Mouse (Mus musculus) forebrain, postnatal 0 days (tissue): ENCODE results near the gene Hfe2. TPM values are rescaled to one million over a fixed set of nuclear protein-coding genes. Genes with fewer than 3 reads are reported as not detected.

Source experiments
- ATAC-seq: fragments of 200-750 bp; cut with Nextera tagmentation; 2 replicates; pipeline ENCODE4 v1.8.0; 2017; ENCODE audit warnings: mild to moderate bottlenecking, moderate library complexity
- DNase-seq: peaks from one replicate; pipeline ENCODE4 v3.0.0-alpha.2; 2015
- H3K27ac ChIP-seq: fragments of 300-500 bp; sonication (generic); 2 replicates; pipeline ENCODE4 v1.5.1; 2014; ENCODE audit warnings: low read depth, mild to moderate bottlenecking, antibody characterized with exemption, low read length, moderate library complexity, mixed read lengths
- H3K27me3 ChIP-seq: fragments of 300-500 bp; sonication (generic); 2 replicates; pipeline ENCODE4 v1.6.1; 2014; ENCODE audit warnings: mild to moderate bottlenecking, low read length, mixed read lengths; ENCODE audit not compliant: insufficient read depth
- H3K36me3 ChIP-seq: fragments of 300-500 bp; sonication (generic); 2 replicates; pipeline ENCODE4 v1.6.1; 2014; ENCODE audit warnings: mild to moderate bottlenecking, moderate library complexity; ENCODE audit not compliant: insufficient read depth
- H3K4me1 ChIP-seq: fragments of 300-500 bp; sonication (generic); 2 replicates; pipeline ENCODE4 v1.6.1; 2014; ENCODE audit warnings: antibody characterized with exemption; ENCODE audit not compliant: insufficient read depth
- H3K4me2 ChIP-seq: fragments of 300-500 bp; sonication (generic); 2 replicates; pipeline ENCODE4 v1.6.1; 2014; ENCODE audit warnings: low read depth, mild to moderate bottlenecking, moderate library complexity
- H3K4me3 ChIP-seq: fragments of 300-500 bp; sonication (generic); 2 replicates; pipeline ENCODE4 v1.5.1; 2014; ENCODE audit warnings: low read depth, low read length, mixed read lengths
- H3K9ac ChIP-seq: fragments of 300-500 bp; sonication (generic); 2 replicates; pipeline ENCODE4 v1.6.1; 2014; ENCODE audit warnings: mild to moderate bottlenecking
- H3K9me3 ChIP-seq: fragments of 300-500 bp; sonication (generic); 2 replicates; pipeline ENCODE4 v1.6.1; 2016; ENCODE audit warnings: low read length
- CTCF ChIP-seq: sonication (generic); IDR thresholded peaks from 2 replicates; pipeline ENCODE4 v1.5.1; 2016; ENCODE audit warnings: antibody characterized with exemption, control low read depth, low read depth
- WGBS: fragments of 180-500 bp; shearing (Covaris S2); extraction: QIAGEN DNeasy Blood & Tissue Kit; methylation state at CpG from one replicate; pipeline ENCODE4 v1.1.7; 2014; 5-methylcytosine and 5-hydroxymethylcytosine counted together
- polyA plus RNA-seq: library from polyadenylated mRNA; unstranded; fragments of >200 nt; fragmentation: Nextera tagmentation; extraction: Ambion mirVana; gene quantifications from 2 replicates; pipeline ENCODE4 v1.2.1, GENCODE M21; 2015
- total RNA-seq: library from RNA; depleted of rRNA; stranded (reverse); fragments of >200 nt; gene quantifications from 2 replicates; pipeline ENCODE4 v1.2.3, GENCODE M21; 2014; rRNA removed

Gene Hfe2
- total RNA-seq (0.54 and 1.6 TPM in 2 replicates), polyA plus RNA-seq (0.82 and 1.4 TPM in 2 replicates)

GRCm38 (mm10) chr3:96524914-96525313 lies at the start of gene Hfe2:
TSS of gene Hfe2 (plus strand) at chr3:96525172.
- no peak within 1 kb of the TSS for H3K4me3 ChIP-seq
- no peak for TF ChIP-seq CTCF
- no peaks in the 10 kb centered on the region for H3K9me3 ChIP-seq
- ATAC-seq (no peak), DNase-seq (no peak)
- H3K9ac ChIP-seq, result no peak within 1 kb of the TSS
- H3K27me3 ChIP-seq, result no peaks in the 10 kb centered on the region; the same call in none of the 2 replicates
- no peak within 1 kb of the TSS for H3K27ac ChIP-seq
- no peak within 1 kb of the TSS for H3K4me2 ChIP-seq
- peaks cover 4% of the 10 kb centered on the region; the same call in 1 of the 2 replicates for H3K4me1 ChIP-seq
- H3K36me3 ChIP-seq, result no peaks in the 10 kb centered on the region
- 77% methylated on average over 4 of the region's 4 CpGs for WGBS

DNA sequence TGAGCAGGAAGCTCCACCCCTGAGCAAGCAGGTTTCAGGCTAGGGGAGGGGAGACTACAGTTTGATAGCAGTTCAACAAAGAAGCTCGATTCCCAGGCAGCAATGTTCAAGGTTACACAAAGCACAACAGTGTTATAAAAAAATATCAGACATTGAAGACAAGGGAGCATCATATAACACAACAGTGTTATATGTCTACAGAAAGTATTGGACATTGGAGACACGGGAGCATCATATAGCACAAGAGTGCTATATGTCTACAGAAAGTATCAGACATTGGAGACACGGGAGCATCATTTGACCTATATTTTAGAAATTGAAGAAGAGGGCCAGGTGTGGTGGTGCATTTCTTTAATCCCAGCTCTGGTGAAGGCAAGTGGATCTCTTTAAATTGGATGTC lies 47.9 kb upstream of the Hfe2 start:
- no peak overlapping the region for H3K27ac ChIP-seq
- H3K27me3 ChIP-seq, result peaks cover 31% of the 10 kb centered on the region
- no peak for DNase-seq
- H3K4me2 ChIP-seq, result no peak overlapping the region
- no peak for TF ChIP-seq CTCF
- 57% methylated on average over 3 of the region's 3 CpGs for WGBS
- ATAC-seq, result no peak
- peaks cover 3% of the 10 kb centered on the region; the same call in 1 of the 2 replicates for H3K4me1 ChIP-seq
- H3K36me3 ChIP-seq, result no peaks in the 10 kb centered on the region
- no peak overlapping the region for H3K9ac ChIP-seq
- H3K9me3 ChIP-seq, result no peaks in the 10 kb centered on the region
- no peak overlapping the region for H3K4me3 ChIP-seq

DNA sequence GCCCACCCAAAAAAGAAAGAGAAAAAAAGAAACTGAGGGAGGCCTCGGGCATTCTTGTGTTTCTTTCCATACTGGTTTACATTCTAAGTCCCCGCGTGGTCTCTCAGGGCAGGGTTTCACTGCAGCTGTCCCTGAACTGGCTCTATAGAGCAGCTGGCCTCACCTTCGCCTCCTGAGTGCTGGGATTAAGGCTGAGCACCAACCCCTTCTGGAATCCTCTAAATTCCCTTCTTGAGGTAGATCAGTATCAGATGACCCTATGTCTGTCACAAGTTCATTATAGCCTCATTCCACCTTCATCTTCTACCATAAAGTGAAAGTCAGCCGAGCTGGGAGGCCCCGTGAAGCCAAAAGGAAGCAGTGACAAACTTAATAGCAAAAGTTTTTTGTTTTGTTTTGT lies 47.4 kb upstream of the Hfe2 start:
- peaks cover 31% of the 10 kb centered on the region for H3K27me3 ChIP-seq
- no peaks in the 10 kb centered on the region for H3K36me3 ChIP-seq
- DNase-seq (no peak), ATAC-seq (no peak)
- H3K9ac ChIP-seq, result no peak overlapping the region
- H3K4me3 ChIP-seq, result no peak overlapping the region
- WGBS, result 66% methylated on average over 6 of the region's 6 CpGs
- no peak overlapping the region for H3K27ac ChIP-seq
- H3K4me1 ChIP-seq, result peaks cover 3% of the 10 kb centered on the region; the same call in 1 of the 2 replicates
- H3K9me3 ChIP-seq, result no peaks in the 10 kb centered on the region
- H3K4me2 ChIP-seq, result no peak overlapping the region
- no peak for TF ChIP-seq CTCF

GRCm38 (mm10) chr3:96479249-96479648 lies 45.7 kb upstream of the Hfe2 start:
- no peak for ATAC-seq

GRCm38 (mm10) chr3:96480684-96481270 lies 44.2 kb upstream of the Hfe2 start:
- DNase-seq (no peak), ATAC-seq (no peak)
- Histone ChIP-seq H3K27ac (no peak overlapping the region), H3K4me1 (no peaks in the 10 kb centered on the region), H3K9me3 (no peaks in the 10 kb centered on the region), H3K4me3 (no peak overlapping the region), H3K4me2 (no peak overlapping the region), H3K27me3 (peaks cover 18% of the 10 kb centered on the region), H3K9ac (no peak overlapping the region), H3K36me3 (no peaks in the 10 kb centered on the region)
- WGBS, result 87% methylated on average over 4 of the region's 4 CpGs
- TF ChIP-seq CTCF, result no peak

More at GRCm38 (mm10) chr3:96479249-96479648, 45.7 kb upstream of the Hfe2 start:
- Histone ChIP-seq H3K4me3 (no peak overlapping the region), H3K4me1 (peaks cover 3% of the 10 kb centered on the region; the same call in 1 of the 2 replicates), H3K9me3 (no peaks in the 10 kb centered on the region), H3K9ac (no peak overlapping the region), H3K27ac (no peak overlapping the region), H3K27me3 (peaks cover 23% of the 10 kb centered on the region), H3K36me3 (no peaks in the 10 kb centered on the region), H3K4me2 (no peak overlapping the region)
- WGBS, result 30% methylated on average over 3 of the region's 3 CpGs
- TF ChIP-seq CTCF, result no peak
- no peak for DNase-seq

- no peak for DNase-seq
- Histone ChIP-seq H3K27ac (no peak overlapping the region), H3K4me1 (no peaks in the 10 kb centered on the region), H3K9me3 (no peaks in the 10 kb centered on the region), H3K36me3 (no peaks in the 10 kb centered on the region), H3K27me3 (peaks cover 10% of the 10 kb centered on the region), H3K9ac (no peak overlapping the region), H3K4me3 (no peak overlapping the region), H3K4me2 (no peak overlapping the region)
- WGBS, result 79% methylated on average over 3 of the region's 3 CpGs
- ATAC-seq, result no peak
- TF ChIP-seq CTCF, result no peak
Measured at GRCm38 (mm10) chr3:96481856-96482255, 43.1 kb upstream of the Hfe2 start.

DNA sequence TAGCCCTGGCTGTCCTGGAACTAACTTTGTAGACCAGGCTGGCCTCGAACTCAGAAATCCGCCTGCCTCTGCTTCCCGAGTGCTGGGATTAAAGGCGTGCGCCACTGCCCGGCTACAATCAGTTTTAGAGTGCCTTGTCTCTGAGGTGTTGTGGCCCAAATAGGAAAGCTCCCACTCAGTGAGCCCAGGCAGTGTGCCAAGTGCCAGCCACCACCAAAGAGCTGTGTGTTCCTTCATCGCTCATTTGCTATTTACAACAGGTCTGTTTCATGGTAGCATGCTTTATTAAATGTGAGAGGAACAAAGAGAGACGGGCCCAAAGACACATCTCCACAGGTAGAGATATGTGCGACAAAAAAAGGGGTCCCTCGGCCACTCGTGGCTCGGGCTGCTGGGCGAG lies 42.5 kb upstream of the Hfe2 start:
- WGBS, result 83% methylated on average over 13 of the region's 13 CpGs
- ATAC-seq, result no peak

More for the DNA sequence above, 42.5 kb upstream of the Hfe2 start:
- no peaks in the 10 kb centered on the region for H3K4me1 ChIP-seq
- no peaks in the 10 kb centered on the region for H3K36me3 ChIP-seq
- no peaks in the 10 kb centered on the region for H3K9me3 ChIP-seq
- TF ChIP-seq CTCF, result no peak
- no peak overlapping the region for H3K4me3 ChIP-seq
- no peak overlapping the region for H3K4me2 ChIP-seq
- H3K9ac ChIP-seq, result no peak overlapping the region
- no peak for DNase-seq
- peaks cover 5% of the 10 kb centered on the region for H3K27me3 ChIP-seq
- no peak overlapping the region for H3K27ac ChIP-seq
